Mouse (Mus musculus) brain, embryonic 14.5 days (tissue): Measurements from ENCODE around the gene Slc22a20. TPM values are rescaled to one million over a fixed set of nuclear protein-coding genes. Genes with fewer than 3 reads are reported as not detected.

ENCODE experiments used
- DNase-seq: peaks from one replicate; pipeline ENCODE4 v3.0.0-alpha.2; 2011; ENCODE audit warnings: low read depth
- CTCF ChIP-seq: fragments of 200-500 bp; IDR thresholded peaks from 2 replicates; pipeline ENCODE4 v1.5.1; 2012; ENCODE audit warnings: inconsistent platforms, mild to moderate bottlenecking, moderate library complexity, borderline replicate concordance; ENCODE audit not compliant: insufficient read depth, insufficient read length; ENCODE audit errors: extremely low read depth
- POLR2A ChIP-seq: fragments of 200-500 bp; IDR thresholded peaks from 2 replicates; pipeline ENCODE4 v1.6.1; 2012; ENCODE audit warnings: mild to moderate bottlenecking, inconsistent platforms, borderline replicate concordance; ENCODE audit not compliant: poor library complexity, insufficient read depth, insufficient read length, severe bottlenecking; ENCODE audit errors: extremely low read depth
- polyA plus RNA-seq: library from polyadenylated mRNA; depleted of rRNA; stranded (reverse); fragments of >200 nt; gene quantifications from 2 replicates; pipeline ENCODE4 v1.2.3, GENCODE M21; 2012; rRNA removed

Gene Slc22a20
- polyA plus RNA-seq, 1 experiment: not detected

- TF ChIP-seq CTCF: no peak
- TF ChIP-seq POLR2A: no peak
- DNase-seq: peak; percentile 27
Measured at GRCm38 (mm10) chr19:5921715-5922114, 64.2 kb downstream of the Slc22a20 start.

Other genes with a start within 250 kb of the Slc22a20 start
- 52.1 and 70.3 TPM in 2 replicates for gene Ltbp3, start 245.2 kb downstream of the Slc22a20 start, polyA plus RNA-seq
- 130 and 153 TPM in 2 replicates for gene Scyl1, start 214.7 kb downstream of the Slc22a20 start, polyA plus RNA-seq
- 18.9 and 21.3 TPM in 2 replicates for gene Frmd8, start 110.9 kb downstream of the Slc22a20 start, polyA plus RNA-seq
- gene Slc25a45, start 108.3 kb downstream of the Slc22a20 start, polyA plus RNA-seq: 2.6 and 3.5 TPM in 2 replicates
- gene Tigd3, start 92.0 kb downstream of the Slc22a20 start, polyA plus RNA-seq: 15.2 and 15.5 TPM in 2 replicates
- gene Dpf2, start 73.1 kb downstream of the Slc22a20 start, polyA plus RNA-seq: 180 and 231 TPM in 2 replicates
- gene Cdc42ep2, start 61.3 kb downstream of the Slc22a20 start, polyA plus RNA-seq: 11.7 and 13.7 TPM in 2 replicates
- gene Pola2, start 21.9 kb downstream of the Slc22a20 start, polyA plus RNA-seq: 33.8 and 56.9 TPM in 2 replicates
- gene Capn1, start 29.8 kb upstream of the Slc22a20 start, polyA plus RNA-seq: 5.2 and 7.6 TPM in 2 replicates
- 24.6 and 38.8 TPM in 2 replicates for gene Syvn1, start 60.4 kb upstream of the Slc22a20 start, polyA plus RNA-seq
- 46.3 and 50.4 TPM in 2 replicates for gene Mrpl49, start 71.6 kb upstream of the Slc22a20 start, polyA plus RNA-seq
- 1,255 and 1,497 TPM in 2 replicates for gene Fau, start 71.7 kb upstream of the Slc22a20 start, polyA plus RNA-seq
- gene Znhit2, start 75.0 kb upstream of the Slc22a20 start, polyA plus RNA-seq: 36.0 and 46.5 TPM in 2 replicates
- 76.1 and 100 TPM in 2 replicates for gene Tm7sf2, start 82.2 kb upstream of the Slc22a20 start, polyA plus RNA-seq
- 95.4 and 109 TPM in 2 replicates for gene Vps51, start 91.1 kb upstream of the Slc22a20 start, polyA plus RNA-seq
- gene Tmem262, start 93.9 kb upstream of the Slc22a20 start, polyA plus RNA-seq: not detected in 2 replicates
- 2.5 and 3.1 TPM in 2 replicates for gene Gm28374, start 96.1 kb upstream of the Slc22a20 start, polyA plus RNA-seq
- gene Zfpl1, start 98.8 kb upstream of the Slc22a20 start, polyA plus RNA-seq: 103 and 127 TPM in 2 replicates
- 9.7 and 16.3 TPM in 2 replicates for gene Cdca5, start 98.8 kb upstream of the Slc22a20 start, polyA plus RNA-seq
- 0.15 and 0.25 TPM in 2 replicates for gene AC131692.1, start 108.3 kb upstream of the Slc22a20 start, polyA plus RNA-seq
- gene Naaladl1, start 119.6 kb upstream of the Slc22a20 start, polyA plus RNA-seq: 1.1 and 2.0 TPM in 2 replicates
- gene Sac3d1, start 132.5 kb upstream of the Slc22a20 start, polyA plus RNA-seq: 47.3 and 66.2 TPM in 2 replicates
- 52.3 and 52.4 TPM in 2 replicates for gene Snx15, start 142.2 kb upstream of the Slc22a20 start, polyA plus RNA-seq
- gene Batf2, start 154.8 kb upstream of the Slc22a20 start, polyA plus RNA-seq: 0.05 TPM in 2 replicates
- gene Arl2, start 155.4 kb upstream of the Slc22a20 start, polyA plus RNA-seq: 109 and 144 TPM in 2 replicates
- gene Majin, start 198.2 kb upstream of the Slc22a20 start, polyA plus RNA-seq: 0.05 TPM in 1 of 2 replicates, not detected in the other
- 0.22 TPM in 1 of 2 replicates, not detected in the other for gene Gpha2, start 240.2 kb upstream of the Slc22a20 start, polyA plus RNA-seq
- gene Ppp2r5b, start 249.7 kb upstream of the Slc22a20 start, polyA plus RNA-seq: 121 and 133 TPM in 2 replicates